Mouse (Mus musculus): ENCODE measurements around the gene BC107364. TPM values are rescaled to one million over a fixed set of nuclear protein-coding genes. Genes with fewer than 3 reads are reported as not detected.
A peak's percentile ranks its signal among the peaks of the same experiment; 100 is the strongest.
"Not testable (repeated sequence)": the region's sequence is repeated elsewhere in the genome, so short reads cannot be mapped to it uniquely, and the experiment has no call there.

BC107364 gene
- total RNA-seq (2012; rRNA removed) (not detected in 2 replicates), polyA plus RNA-seq (2012; ENCODE audit: insufficient read depth in 1 of 2, insufficient read length in 2 of 2, low read depth in 1 of 2, low replicate concordance in 2 of 2, missing spikeins in 1 of 2) (under 1 TPM in 1 of 2 experiments, not detected in 1; 0.17 TPM)

DNA sequence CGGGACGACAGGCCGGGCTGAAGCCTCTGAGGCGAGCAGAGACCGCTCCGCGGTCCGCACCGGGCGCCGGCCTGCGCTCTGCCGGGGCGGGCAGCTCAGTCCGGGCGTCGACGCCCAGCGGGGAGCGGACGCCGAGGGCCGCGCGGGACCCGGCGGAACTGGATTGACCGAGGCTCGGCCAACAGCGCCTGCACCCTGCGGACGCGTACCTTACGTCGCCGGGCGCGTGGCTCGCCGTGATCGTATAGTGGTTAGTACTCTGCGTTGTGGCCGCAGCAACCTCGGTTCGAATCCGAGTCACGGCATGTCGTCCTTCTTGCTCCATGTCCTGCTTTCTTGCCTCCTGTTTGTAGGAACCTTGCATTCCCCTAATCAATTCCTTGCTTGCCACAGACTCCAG is at the start of gene BC107364:
BC107364 (minus strand) TSS at position 45 of the 400 bp plus-strand sequence.
- H3K4me1 ChIP-seq (ENCODE audit: control insufficient read depth in 1 of 2, insufficient read depth in 2 of 2, low read length in 2 of 2); H3K79me2 ChIP-seq (ENCODE audit: control insufficient read depth, insufficient read depth, low read length, poor library complexity); H3K4me3 ChIP-seq (ENCODE audit: control insufficient read depth in 1 of 2, insufficient read depth in 1 of 2, low read depth in 2 of 2, low read length in 2 of 2); H3K27ac ChIP-seq (ENCODE audit: control insufficient read depth, low read depth, low read length); H3K27me3 ChIP-seq (ENCODE audit: control insufficient read depth in 1 of 2, insufficient read depth in 2 of 2, low read length in 2 of 2); H3K9ac ChIP-seq (ENCODE audit: control insufficient read depth, low read depth, low read length, poor library complexity, severe bottlenecking); H3K9me3 ChIP-seq (replicated peaks; ENCODE audit: insufficient read depth, low read length); DNase-seq (ENCODE audit: low read depth, low spot score); H3K36me3 ChIP-seq (ENCODE audit: control insufficient read depth in 1 of 2, insufficient read depth in 2 of 2, low read length in 2 of 2): not testable (repeated sequence)

DNA sequence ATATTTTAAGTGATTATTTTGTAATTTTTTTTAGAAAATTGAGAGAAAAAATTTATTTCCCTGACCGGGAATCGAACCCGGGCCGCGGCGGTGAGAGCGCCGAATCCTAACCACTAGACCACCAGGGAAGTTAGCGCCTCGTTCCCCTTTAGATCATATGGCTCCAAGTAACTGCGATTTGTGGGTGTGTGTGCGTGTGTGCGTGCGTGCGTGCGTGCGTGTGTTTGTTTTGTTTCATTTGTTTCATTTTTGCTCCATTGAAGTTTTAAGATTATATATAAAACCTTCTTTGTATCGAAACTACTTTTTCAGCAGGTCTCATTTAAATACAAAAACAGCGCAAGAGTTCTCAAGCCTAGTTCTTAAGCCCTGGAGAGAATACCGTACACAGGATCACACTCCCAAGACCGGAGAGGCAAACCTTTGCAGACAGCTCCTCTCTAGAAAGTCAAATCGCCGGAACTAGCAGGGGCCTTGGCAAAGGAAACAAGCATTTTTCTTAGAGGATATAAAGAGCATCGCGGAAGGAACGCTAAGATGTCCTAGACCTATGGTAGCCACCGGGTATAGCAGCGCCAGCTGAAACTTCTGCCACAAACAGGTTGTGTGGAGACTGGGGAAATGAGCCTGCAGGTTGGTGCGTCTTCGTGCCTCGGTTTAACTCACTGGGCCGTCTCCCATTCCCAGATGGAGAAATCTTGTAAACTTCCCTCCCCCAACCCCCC is 49.4 kb upstream of the BC107364 start:
- H3K27ac ChIP-seq (ENCODE audit: control insufficient read depth, low read depth, low read length), result peak overlapping the region; percentile 41
- no peak for TF ChIP-seq CHD1 (IDR thresholded peaks at IDR 0.05; ENCODE audit: low read depth, low read length)
- peak; percentile 96 for DNase-seq (ENCODE audit: low read depth, low spot score)
- H3K4me1 ChIP-seq (ENCODE audit: control insufficient read depth in 1 of 2, insufficient read depth in 2 of 2, low read length in 2 of 2), result peaks cover 0 to 12% of the 10 kb centered on the region in 2 experiments; a peak in 2 of 4 replicates
- H3K9ac ChIP-seq (ENCODE audit: control insufficient read depth, low read depth, low read length, poor library complexity, severe bottlenecking), result peak overlapping the region; percentile 60
- no peaks in the 10 kb centered on the region for H3K9me3 ChIP-seq (replicated peaks; ENCODE audit: insufficient read depth, low read length)
- H3K36me3 ChIP-seq (ENCODE audit: control insufficient read depth in 1 of 2, insufficient read depth in 2 of 2, low read length in 2 of 2), result peaks cover 0 to 13% of the 10 kb centered on the region in 2 experiments; a peak in 2 of 4 replicates
- H3K27me3 ChIP-seq (ENCODE audit: control insufficient read depth in 1 of 2, insufficient read depth in 2 of 2, low read length in 2 of 2), result no peaks in the 10 kb centered on the region
- peaks cover 3% of the 10 kb centered on the region; the same call in 1 of the 2 replicates for H3K79me2 ChIP-seq (ENCODE audit: control insufficient read depth, insufficient read depth, low read length, poor library complexity)
- peak overlapping the region; percentile 64 to 91 for H3K4me3 ChIP-seq (ENCODE audit: control insufficient read depth in 1 of 2, insufficient read depth in 1 of 2, low read depth in 2 of 2, low read length in 2 of 2)

DNA sequence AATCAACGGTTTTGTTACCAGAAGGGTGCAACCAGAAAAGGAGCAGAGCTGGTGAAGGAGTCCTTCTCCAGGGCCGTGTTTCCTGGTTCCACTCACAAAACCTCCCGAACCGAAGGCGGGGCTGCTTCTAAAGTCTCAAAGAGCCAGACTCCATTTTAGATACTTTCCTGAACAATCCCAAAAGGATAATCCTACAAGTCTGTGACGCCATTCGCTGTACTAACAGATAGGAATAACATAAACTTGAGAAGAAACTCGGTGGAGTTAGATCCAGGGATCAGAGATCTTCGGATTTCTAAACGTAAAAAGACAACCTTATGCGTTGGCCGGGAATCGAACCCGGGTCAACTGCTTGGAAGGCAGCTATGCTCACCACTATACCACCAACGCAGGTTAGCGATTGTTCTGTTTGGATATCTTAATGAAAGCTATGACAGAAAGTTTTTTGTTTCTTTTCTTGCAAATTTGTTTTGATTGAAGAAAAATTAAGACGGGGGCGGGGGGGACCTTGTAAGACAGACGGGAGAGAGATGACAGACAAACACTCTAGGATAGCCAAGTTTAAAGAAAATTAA is 48.7 kb upstream of the BC107364 start:
- no peaks in the 10 kb centered on the region for H3K9me3 ChIP-seq (replicated peaks; ENCODE audit: insufficient read depth, low read length)
- no peak for TF ChIP-seq RAD21 (IDR thresholded peaks at IDR 0.05; ENCODE audit: low read depth, low read length)
- TF ChIP-seq TAL1 (IDR thresholded peaks at IDR 0.05; ENCODE audit: low read length), result peak; percentile 11; the same call in 1 of the 2 replicates
- H3K27me3 ChIP-seq (ENCODE audit: control insufficient read depth in 1 of 2, insufficient read depth in 2 of 2, low read length in 2 of 2), result no peaks in the 10 kb centered on the region
- H3K27ac ChIP-seq (ENCODE audit: control insufficient read depth, low read depth, low read length), result peak overlapping the region; percentile 72
- H3K4me3 ChIP-seq (ENCODE audit: control insufficient read depth in 1 of 2, insufficient read depth in 1 of 2, low read depth in 2 of 2, low read length in 2 of 2), result peak overlapping the region; percentile 45 to 91
- DNase-seq (ENCODE audit: low read depth, low spot score), result peak; percentile 96
- peaks cover 3 to 13% of the 10 kb centered on the region in 2 experiments for H3K4me1 ChIP-seq (ENCODE audit: control insufficient read depth in 1 of 2, insufficient read depth in 2 of 2, low read length in 2 of 2)
- H3K79me2 ChIP-seq (ENCODE audit: control insufficient read depth, insufficient read depth, low read length, poor library complexity), result peaks cover 8% of the 10 kb centered on the region
- peaks cover 0 to 16% of the 10 kb centered on the region in 2 experiments; a peak in 2 of 4 replicates for H3K36me3 ChIP-seq (ENCODE audit: control insufficient read depth in 1 of 2, insufficient read depth in 2 of 2, low read length in 2 of 2)
- H3K9ac ChIP-seq (ENCODE audit: control insufficient read depth, low read depth, low read length, poor library complexity, severe bottlenecking), result peak overlapping the region; percentile 82

DNA sequence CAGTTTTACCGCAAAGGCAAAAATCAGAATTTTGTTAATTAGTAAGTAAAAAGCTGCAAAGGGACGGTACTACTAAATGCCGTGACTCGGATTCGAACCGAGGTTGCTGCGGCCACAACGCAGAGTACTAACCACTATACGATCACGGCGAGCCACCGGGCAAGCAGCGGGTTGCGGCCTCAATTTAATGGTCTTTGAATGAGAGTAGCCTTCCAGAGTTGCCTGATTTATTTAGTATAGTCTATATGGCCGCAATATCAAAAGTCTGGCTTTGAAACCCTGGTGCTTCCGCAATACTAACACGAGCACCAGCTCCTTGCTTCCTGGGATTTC is 48.1 kb upstream of the BC107364 start:
- Histone ChIP-seq H3K27ac (ENCODE audit: control insufficient read depth, low read depth, low read length) (peak overlapping the region; percentile 72), H3K4me3 (ENCODE audit: control insufficient read depth in 1 of 2, insufficient read depth in 1 of 2, low read depth in 2 of 2, low read length in 2 of 2) (peak overlapping the region; percentile 45 to 91), H3K27me3 (ENCODE audit: control insufficient read depth in 1 of 2, insufficient read depth in 2 of 2, low read length in 2 of 2) (no peaks in the 10 kb centered on the region), H3K9ac (ENCODE audit: control insufficient read depth, low read depth, low read length, poor library complexity, severe bottlenecking) (peak overlapping the region; percentile 82), H3K36me3 (ENCODE audit: control insufficient read depth in 1 of 2, insufficient read depth in 2 of 2, low read length in 2 of 2) (peaks cover 0 to 21% of the 10 kb centered on the region in 2 experiments; a peak in 2 of 4 replicates), H3K4me1 (ENCODE audit: control insufficient read depth in 1 of 2, insufficient read depth in 2 of 2, low read length in 2 of 2) (peaks cover 4 to 18% of the 10 kb centered on the region in 2 experiments), H3K79me2 (ENCODE audit: control insufficient read depth, insufficient read depth, low read length, poor library complexity) (peaks cover 11% of the 10 kb centered on the region), H3K9me3 (replicated peaks; ENCODE audit: insufficient read depth, low read length) (no peaks in the 10 kb centered on the region)
- TF ChIP-seq POLR2AphosphoS5 (IDR thresholded peaks at IDR 0.05; ENCODE audit: borderline replicate concordance, low read depth, low read length) (no peak), SMC3 (IDR thresholded peaks at IDR 0.05; ENCODE audit: low read depth, low read length) (no peak), MAZ (IDR thresholded peaks at IDR 0.05; ENCODE audit: low read depth, low read length) (no peak), RCOR1 (IDR thresholded peaks at IDR 0.05; ENCODE audit: low read depth, low read length) (no peak), TCF12 (IDR thresholded peaks at IDR 0.05; ENCODE audit: low read depth, low read length) (no peak), MAFK (IDR thresholded peaks at IDR 0.05; ENCODE audit: borderline replicate concordance, low read depth, low read length) (no peak)
- DNase-seq (ENCODE audit: low read depth, low spot score), result peak; percentile 97

Data from MEL (cell line).